Mouse (Mus musculus): ENCODE results near the gene Cit. TPM values are rescaled to one million over a fixed set of nuclear protein-coding genes. Genes with fewer than 3 reads are reported as not detected.

Gene Cit
- total and polyA plus RNA-seq, 3 experiments: 0.73 to 0.97 (median 0.74) TPM

DNA sequence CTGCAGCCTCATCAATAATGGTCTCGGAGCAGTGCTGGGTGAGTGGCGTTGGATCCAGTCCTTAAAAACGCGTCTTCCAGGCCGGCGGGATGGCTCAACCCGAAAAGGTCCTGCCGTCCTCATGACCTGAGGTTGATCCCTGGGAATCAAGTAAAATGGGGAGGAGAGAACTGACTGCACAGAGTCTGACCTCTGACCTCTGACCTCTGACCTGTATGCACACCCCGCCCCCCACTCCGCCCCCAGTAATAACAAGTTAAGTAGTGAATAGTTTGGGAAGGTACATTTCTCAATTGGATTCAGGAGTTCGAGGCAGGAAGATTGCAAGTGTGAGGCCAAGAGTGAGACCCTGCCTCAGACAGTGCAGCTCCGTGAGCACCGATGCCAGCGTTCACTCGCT is 24.1 kb downstream of the Cit start:
- intact Hi-C loops (cut with DNase I): no loop called here
- Histone ChIP-seq H3K36me3 (ENCODE audit: control insufficient read depth, insufficient read depth, low read length) (no peaks in the 10 kb centered on the region), H3K9ac (ENCODE audit: low read depth, low read length) (no peak overlapping the region), H3K27ac (no peak overlapping the region), H3K4me3 (no peak overlapping the region), H3K4me1 (ENCODE audit: control insufficient read depth, insufficient read depth, low read length) (peaks cover 6% of the 10 kb centered on the region), H3K79me2 (replicated peaks; ENCODE audit: control insufficient read depth, insufficient read depth, low read length) (no peaks in the 10 kb centered on the region), H3K27me3 (ENCODE audit: control insufficient read depth, insufficient read depth, low read length) (no peaks in the 10 kb centered on the region)
- TF ChIP-seq CTCF (IDR thresholded peaks at IDR 0.05) (no peak), POLR2A (IDR thresholded peaks at IDR 0.05; ENCODE audit: insufficient read depth, low read depth, low read length) (no peak), EP300 (IDR thresholded peaks at IDR 0.05; ENCODE audit: insufficient read depth, low read depth, low read length) (no peak)
- DNase-seq: no peak
- WGBS: 92% methylated on average over 15 of the region's 15 CpGs

DNA sequence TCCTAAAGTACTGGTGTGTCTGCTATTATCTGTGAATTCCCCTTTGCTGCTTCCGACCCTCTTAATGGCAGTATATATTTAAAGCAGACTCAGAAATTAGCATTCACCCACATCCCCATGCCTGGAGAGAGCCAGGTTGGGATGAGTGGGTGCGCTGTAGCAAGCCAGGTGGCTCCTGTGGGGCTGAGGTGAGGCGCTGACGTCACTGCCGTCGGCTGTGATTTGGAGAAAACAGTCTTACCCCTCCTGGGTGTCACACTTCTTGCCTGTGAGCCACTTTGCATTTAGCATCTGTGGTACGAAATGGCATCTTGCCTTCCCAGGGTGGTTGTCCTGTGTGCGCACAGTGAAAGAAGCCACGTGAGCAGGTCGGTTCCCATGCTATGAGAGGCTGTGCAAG is 26.1 kb downstream of the Cit start:
- no peak overlapping the region for H3K27ac ChIP-seq
- no peaks in the 10 kb centered on the region for H3K27me3 ChIP-seq (ENCODE audit: control insufficient read depth, insufficient read depth, low read length)
- intact Hi-C loops (cut with DNase I): no loop called here
- DNase-seq: no peak
- H3K79me2 ChIP-seq (replicated peaks; ENCODE audit: control insufficient read depth, insufficient read depth, low read length): no peaks in the 10 kb centered on the region
- no peak for TF ChIP-seq EP300 (IDR thresholded peaks at IDR 0.05; ENCODE audit: insufficient read depth, low read depth, low read length)
- TF ChIP-seq POLR2A (IDR thresholded peaks at IDR 0.05; ENCODE audit: insufficient read depth, low read depth, low read length): no peak
- TF ChIP-seq CTCF (IDR thresholded peaks at IDR 0.05): no peak
- no peak overlapping the region for H3K4me3 ChIP-seq
- peaks cover 2% of the 10 kb centered on the region; the same call in 1 of the 2 replicates for H3K4me1 ChIP-seq (ENCODE audit: control insufficient read depth, insufficient read depth, low read length)
- WGBS: 94% methylated on average over 10 of the region's 10 CpGs
- no peaks in the 10 kb centered on the region for H3K36me3 ChIP-seq (ENCODE audit: control insufficient read depth, insufficient read depth, low read length)
- H3K9ac ChIP-seq (ENCODE audit: low read depth, low read length): no peak overlapping the region

DNA sequence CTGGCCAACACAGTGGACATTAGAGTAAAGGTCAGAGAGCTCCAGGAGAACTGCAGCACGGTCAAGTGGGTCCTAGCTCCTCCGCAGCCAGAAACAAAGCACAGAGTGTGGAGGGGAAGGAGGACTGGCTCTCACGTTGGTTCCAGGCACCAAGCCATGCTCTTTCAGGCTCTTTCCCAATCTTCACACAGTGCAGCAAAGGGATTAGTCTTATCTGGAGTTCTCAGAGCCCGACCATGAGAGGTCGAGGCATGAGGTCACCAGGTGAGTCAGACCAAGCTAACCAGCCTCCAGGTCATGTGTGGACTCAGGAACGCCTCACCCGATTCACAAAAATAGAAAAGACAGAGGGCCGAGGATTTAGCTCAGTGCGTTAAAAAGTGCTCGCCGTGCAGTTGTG is 27.0 kb downstream of the Cit start:
- 63% methylated on average over 11 of the region's 11 CpGs for WGBS
- Histone ChIP-seq H3K9ac (ENCODE audit: low read depth, low read length) (no peak overlapping the region), H3K79me2 (replicated peaks; ENCODE audit: control insufficient read depth, insufficient read depth, low read length) (no peaks in the 10 kb centered on the region), H3K36me3 (ENCODE audit: control insufficient read depth, insufficient read depth, low read length) (no peaks in the 10 kb centered on the region), H3K27ac (no peak overlapping the region), H3K27me3 (ENCODE audit: control insufficient read depth, insufficient read depth, low read length) (no peaks in the 10 kb centered on the region), H3K4me3 (no peak overlapping the region), H3K4me1 (ENCODE audit: control insufficient read depth, insufficient read depth, low read length) (no peaks in the 10 kb centered on the region; the same call in 1 of the 2 replicates)
- intact Hi-C loops (cut with DNase I): no loop called here
- no peak for TF ChIP-seq POLR2A (IDR thresholded peaks at IDR 0.05; ENCODE audit: insufficient read depth, low read depth, low read length)
- no peak for TF ChIP-seq CTCF (IDR thresholded peaks at IDR 0.05)
- TF ChIP-seq EP300 (IDR thresholded peaks at IDR 0.05; ENCODE audit: insufficient read depth, low read depth, low read length): no peak
- peak in 1 of 2 experiments; percentile 33 for DNase-seq

DNA sequence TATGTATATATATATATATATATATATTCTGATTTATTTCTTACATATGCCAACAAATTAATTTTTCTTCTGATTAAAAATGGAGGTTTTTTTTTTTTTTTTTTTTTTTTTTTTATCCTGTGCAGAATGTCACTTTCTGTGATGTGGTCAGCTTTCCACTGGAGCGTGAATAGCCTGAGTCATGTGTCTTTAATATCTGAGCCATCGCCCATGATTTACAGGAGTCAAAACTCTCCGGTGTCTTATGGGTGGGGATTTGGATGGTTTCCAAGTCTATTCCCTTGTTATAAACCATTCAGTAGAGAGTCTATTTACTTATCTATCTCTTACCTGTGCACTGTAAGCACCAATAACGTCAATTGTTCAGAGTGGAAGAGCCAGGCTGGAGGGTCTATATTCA is 27.9 kb downstream of the Cit start:
- no peaks in the 10 kb centered on the region; the same call in 1 of the 2 replicates for H3K4me1 ChIP-seq (ENCODE audit: control insufficient read depth, insufficient read depth, low read length)
- intact Hi-C loops (cut with DNase I): no loop called here
- H3K9ac ChIP-seq (ENCODE audit: low read depth, low read length): no peak overlapping the region
- TF ChIP-seq EP300 (IDR thresholded peaks at IDR 0.05; ENCODE audit: insufficient read depth, low read depth, low read length): no peak
- TF ChIP-seq POLR2A (IDR thresholded peaks at IDR 0.05; ENCODE audit: insufficient read depth, low read depth, low read length): no peak
- TF ChIP-seq CTCF (IDR thresholded peaks at IDR 0.05): no peak
- no peaks in the 10 kb centered on the region for H3K79me2 ChIP-seq (replicated peaks; ENCODE audit: control insufficient read depth, insufficient read depth, low read length)
- no peak for DNase-seq
- no peaks in the 10 kb centered on the region for H3K36me3 ChIP-seq (ENCODE audit: control insufficient read depth, insufficient read depth, low read length)
- no peaks in the 10 kb centered on the region for H3K27me3 ChIP-seq (ENCODE audit: control insufficient read depth, insufficient read depth, low read length)
- no peak overlapping the region for H3K4me3 ChIP-seq
- no peak overlapping the region for H3K27ac ChIP-seq
- WGBS: 60% methylated on average over 4 of the region's 4 CpGs

DNA sequence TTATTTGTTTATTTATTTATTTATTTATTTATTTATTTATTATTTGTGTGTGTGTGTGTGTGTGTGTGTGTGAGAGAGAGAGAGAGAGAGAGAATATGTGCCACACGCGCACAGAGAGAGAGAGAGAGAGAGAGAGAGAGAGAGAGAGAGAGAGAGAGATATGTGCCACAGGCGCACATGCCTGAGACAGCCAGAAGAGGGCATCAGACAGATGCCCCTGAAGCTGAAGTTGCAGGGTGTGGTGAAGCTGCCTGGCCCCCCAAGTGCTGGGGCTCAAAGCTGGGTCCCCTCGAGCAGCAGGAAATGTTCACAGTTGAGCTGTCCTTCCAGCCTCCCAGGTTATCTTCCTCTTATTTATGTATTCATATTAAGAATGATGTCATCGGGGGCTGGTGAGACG is 32.3 kb downstream of the Cit start:
- intact Hi-C loops (cut with DNase I): no loop called here
- Histone ChIP-seq H3K4me1 (ENCODE audit: control insufficient read depth, insufficient read depth, low read length) (no peaks in the 10 kb centered on the region; the same call in 1 of the 2 replicates), H3K4me3 (no peak overlapping the region), H3K9ac (ENCODE audit: low read depth, low read length) (no peak overlapping the region), H3K27ac (no peak overlapping the region), H3K36me3 (ENCODE audit: control insufficient read depth, insufficient read depth, low read length) (no peaks in the 10 kb centered on the region), H3K79me2 (replicated peaks; ENCODE audit: control insufficient read depth, insufficient read depth, low read length) (no peaks in the 10 kb centered on the region), H3K27me3 (ENCODE audit: control insufficient read depth, insufficient read depth, low read length) (no peaks in the 10 kb centered on the region)
- DNase-seq: no peak
- TF ChIP-seq CTCF (IDR thresholded peaks at IDR 0.05) (peak; percentile 12; the same call in 1 of the 2 replicates), EP300 (IDR thresholded peaks at IDR 0.05; ENCODE audit: insufficient read depth, low read depth, low read length) (no peak), POLR2A (IDR thresholded peaks at IDR 0.05; ENCODE audit: insufficient read depth, low read depth, low read length) (no peak)
- 85% methylated on average over 6 of the region's 6 CpGs for WGBS

DNA sequence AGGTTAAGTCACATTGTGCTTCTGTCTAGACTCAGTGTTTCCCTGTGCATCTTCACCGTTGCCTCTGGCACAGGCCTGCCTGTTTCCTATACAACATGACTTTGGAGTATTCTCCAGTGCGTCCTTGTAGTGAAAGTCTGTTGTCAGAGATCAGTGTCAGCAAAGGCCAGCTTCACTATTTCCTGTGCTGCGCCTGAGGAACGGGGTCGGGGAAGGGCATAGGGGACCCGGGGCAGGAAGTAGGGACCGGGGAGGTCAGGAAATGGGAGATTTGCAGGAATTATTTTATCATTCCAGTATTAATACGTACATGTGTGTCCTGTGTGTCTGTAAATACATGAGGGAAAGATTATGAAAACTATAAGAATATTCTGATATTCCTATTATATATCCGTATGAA is 37.1 kb downstream of the Cit start:
- no peaks in the 10 kb centered on the region for H3K4me1 ChIP-seq (ENCODE audit: control insufficient read depth, insufficient read depth, low read length)
- no peak for DNase-seq
- H3K27me3 ChIP-seq (ENCODE audit: control insufficient read depth, insufficient read depth, low read length): no peaks in the 10 kb centered on the region
- no peaks in the 10 kb centered on the region for H3K36me3 ChIP-seq (ENCODE audit: control insufficient read depth, insufficient read depth, low read length)
- H3K27ac ChIP-seq: no peak overlapping the region
- 40% methylated on average over 9 of the region's 9 CpGs for WGBS
- intact Hi-C loops (cut with DNase I): no loop called here
- no peaks in the 10 kb centered on the region for H3K79me2 ChIP-seq (replicated peaks; ENCODE audit: control insufficient read depth, insufficient read depth, low read length)
- H3K9ac ChIP-seq (ENCODE audit: low read depth, low read length): no peak overlapping the region
- no peak overlapping the region for H3K4me3 ChIP-seq
- no peak for TF ChIP-seq POLR2A (IDR thresholded peaks at IDR 0.05; ENCODE audit: insufficient read depth, low read depth, low read length)
- TF ChIP-seq EP300 (IDR thresholded peaks at IDR 0.05; ENCODE audit: insufficient read depth, low read depth, low read length): no peak
- no peak for TF ChIP-seq CTCF (IDR thresholded peaks at IDR 0.05)

All from heart, adult 2 months (tissue).